Mouse (Mus musculus): ENCODE results near the gene Prss53.
A peak's percentile ranks its signal among the peaks of the same experiment; 100 is the strongest.

Gene Prss53

GRCm38 (mm10) chr7:127890798-127891197, at the start of gene Prss53:
TSS of gene Prss53 (minus strand) at chr7:127890970.
- no peak for DNase-seq

DNA sequence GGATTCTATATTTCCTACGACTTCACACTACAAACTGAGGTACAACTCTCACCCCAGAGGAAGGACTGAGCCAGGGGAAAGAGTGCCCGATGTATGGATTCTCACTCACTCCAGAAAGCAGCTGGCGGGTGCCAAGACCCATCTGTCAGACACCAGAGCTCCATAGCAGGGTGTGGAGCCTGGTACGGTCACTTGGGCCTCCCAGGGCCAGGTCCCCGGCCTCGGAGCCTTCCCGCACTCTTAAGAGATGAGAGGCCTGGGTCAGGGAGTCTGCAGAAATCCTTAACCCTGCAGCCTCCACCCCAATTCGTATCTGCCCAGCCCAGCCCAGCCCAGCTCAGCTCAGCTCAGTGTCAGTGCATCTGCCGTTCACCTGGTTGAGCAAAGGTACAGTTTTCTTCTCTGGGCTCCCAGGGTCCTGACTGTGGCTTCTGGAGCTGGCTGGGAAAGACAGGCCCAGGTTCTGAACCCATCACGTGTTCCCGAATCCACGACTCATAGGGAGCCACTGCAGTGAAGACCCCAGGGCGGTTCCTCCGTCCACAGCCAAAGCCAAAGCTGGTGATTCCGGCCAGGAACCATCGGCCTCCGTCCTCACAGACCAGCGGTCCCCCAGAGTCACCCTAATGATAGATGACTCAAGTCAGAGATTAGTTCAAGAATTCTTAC, 45.6 kb upstream of the Prss53 start:
- DNase-seq: no peak

DNA sequence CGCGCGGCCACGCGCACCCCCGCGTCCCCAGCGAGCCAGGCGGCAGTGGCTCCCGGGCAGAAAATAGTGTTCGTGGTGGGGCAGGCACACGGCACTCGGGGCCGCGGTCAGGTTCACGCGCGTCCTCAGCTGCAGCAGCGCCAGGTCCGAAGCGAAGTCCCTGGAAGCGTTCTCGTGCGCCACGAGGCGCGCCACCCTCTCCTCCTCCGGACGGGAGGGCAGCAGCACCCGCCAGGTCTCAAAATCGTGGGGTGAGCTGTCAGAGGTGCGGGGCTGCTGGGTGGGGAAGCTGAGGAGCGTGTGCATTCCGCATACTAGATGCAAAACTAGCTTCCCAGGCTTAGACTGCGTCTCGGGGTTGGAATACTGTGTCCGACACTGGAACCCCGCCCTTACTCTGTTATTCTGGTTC, 45.0 kb upstream of the Prss53 start:
- DNase-seq: no peak

DNA sequence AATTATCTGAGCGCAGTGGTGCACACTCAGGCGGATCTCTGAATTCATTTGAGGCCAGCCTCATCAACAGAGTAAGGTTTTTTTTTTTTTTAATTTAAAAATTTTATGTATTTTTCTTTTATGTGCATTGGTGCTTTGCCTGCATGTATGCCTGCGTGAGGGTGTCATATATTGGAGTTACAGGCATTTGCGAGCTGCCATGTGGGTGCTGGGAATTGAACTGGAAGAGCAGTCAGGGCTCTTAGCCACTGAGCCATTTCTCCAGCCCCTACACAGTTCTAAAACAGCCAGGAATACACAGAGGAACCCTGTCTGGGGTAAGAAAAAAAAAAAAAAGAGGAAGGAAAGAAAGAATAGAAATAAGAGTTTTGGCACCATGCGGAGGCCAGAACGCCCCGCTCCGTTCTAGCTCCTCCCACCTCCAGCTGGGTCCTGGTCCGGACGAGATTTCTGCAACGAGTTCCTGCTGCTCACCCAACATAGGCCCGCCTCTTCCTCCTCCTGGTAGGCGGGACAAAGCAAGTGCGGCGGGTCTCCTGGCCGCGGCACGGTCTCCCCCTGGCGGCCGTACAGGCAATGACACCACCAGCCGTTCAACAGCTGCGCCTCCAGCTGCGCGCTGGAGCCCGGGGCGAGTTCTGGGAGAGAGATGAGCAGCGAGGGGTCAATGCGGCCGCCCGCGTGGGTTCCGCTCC, 44.4 kb upstream of the Prss53 start:
- DNase-seq: peak; percentile 93

- DNase-seq: no peak
These were observed 43.3 kb upstream of the Prss53 start for GRCm38 (mm10) chr7:127934075-127934474.

DNA sequence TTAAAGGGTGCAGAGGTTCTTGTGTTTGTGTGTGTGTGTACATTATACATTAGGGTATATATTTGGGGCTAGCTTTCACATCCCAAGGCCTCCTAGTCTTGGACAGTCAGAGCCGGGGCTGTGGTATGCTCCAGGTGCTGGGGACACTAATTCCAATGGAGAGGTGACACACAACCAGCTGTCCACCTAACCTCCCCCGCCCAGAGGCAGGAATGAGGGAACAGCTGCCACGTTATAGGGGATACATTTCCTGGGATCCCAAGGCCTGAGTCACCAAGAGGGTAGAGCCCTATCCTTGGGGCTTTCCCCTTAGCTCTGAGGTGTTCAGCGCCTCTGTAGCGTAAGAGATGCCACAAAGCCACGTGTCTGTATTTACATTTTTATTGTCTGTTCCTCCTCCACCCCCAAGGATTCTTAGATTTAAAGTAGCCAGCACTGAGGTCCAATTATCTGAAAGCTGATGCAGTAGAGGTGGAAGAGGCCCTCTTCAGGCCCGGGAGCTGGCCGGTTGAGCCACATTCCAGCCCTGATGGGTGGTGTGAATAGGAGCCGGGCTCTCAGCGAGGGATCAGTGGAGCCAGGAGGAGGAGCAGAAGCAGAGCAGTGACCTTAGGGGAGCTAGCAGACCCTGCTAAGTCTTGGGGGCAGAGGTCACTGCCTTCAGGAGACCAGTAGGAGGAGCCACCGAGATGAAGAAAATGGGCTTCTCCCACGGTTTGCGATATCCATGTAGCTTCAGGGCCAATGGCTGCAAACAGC, 41.7 kb upstream of the Prss53 start:
- no peak for DNase-seq

- no peak for DNase-seq
These were observed 40.8 kb upstream of the Prss53 start for GRCm38 (mm10) chr7:127931351-127932135.

DNA sequence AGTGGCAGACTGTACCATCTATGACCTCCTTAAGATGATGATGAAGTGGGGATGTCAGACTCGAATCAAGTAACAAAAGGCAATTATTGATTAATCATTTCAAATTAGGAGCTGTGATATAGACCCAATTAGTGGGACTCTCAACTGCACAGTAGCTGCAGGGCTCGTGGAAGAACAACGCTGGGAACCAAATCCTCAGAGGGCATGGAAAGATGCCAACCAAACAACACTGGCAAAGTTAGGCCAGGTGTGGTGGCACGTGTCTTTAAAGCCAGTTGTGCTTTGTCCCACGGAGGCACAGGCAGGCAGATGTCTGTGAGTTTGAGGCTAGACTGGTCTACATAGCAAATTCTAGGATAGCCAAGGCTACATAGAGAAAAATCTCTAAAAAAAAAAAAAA, 39.9 kb upstream of the Prss53 start:
- DNase-seq: no peak

DNA sequence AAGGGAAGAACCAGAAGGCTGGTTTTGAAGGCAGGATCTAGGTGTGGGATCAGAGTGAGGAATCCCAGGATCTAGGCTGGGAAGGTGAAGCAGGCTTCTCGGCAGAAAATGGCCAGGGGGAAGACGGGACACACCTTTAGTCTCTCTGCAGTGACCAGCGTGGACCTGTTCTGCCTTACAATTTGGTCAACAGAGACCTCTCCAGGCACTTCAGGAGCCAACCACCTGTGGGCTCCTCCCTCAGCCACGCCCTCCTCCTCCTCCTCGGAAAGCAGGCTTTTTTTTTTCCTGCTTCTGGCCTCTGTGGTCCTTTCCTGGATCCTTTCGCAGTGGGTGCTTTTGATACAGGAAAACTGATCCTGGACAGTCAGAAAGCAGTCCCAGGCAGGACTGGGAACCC, 39.2 kb upstream of the Prss53 start, which contains the start of gene Prss8:
TSS of gene Prss8 (minus strand) at position 182 of the 400 bp plus-strand sequence.
- DNase-seq: no peak

DNA sequence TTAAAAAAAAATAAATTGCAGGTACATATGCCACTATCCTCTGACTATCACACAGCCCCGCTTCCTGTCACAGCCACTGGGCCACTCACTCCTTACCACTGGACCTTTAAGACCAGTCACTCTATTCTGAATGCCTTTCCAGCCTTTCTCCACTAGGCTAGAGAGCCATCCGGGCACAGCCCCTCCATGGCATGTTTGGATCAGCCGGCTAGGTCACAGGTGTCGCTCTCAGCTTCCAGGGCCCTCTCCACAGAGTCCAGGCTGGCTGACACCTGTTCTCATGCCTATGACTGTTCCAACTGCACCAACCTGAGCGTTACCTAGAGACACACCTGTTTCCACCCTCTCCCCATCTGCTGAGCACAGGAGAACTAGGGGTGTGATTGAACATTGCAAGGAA, 37.8 kb upstream of the Prss53 start:
- no peak for DNase-seq

- no peak for DNase-seq
These were observed 37.0 kb upstream of the Prss53 start for GRCm38 (mm10) chr7:127927726-127928125.

- DNase-seq: no peak
These were observed 36.1 kb upstream of the Prss53 start for GRCm38 (mm10) chr7:127926846-127927245.

DNA sequence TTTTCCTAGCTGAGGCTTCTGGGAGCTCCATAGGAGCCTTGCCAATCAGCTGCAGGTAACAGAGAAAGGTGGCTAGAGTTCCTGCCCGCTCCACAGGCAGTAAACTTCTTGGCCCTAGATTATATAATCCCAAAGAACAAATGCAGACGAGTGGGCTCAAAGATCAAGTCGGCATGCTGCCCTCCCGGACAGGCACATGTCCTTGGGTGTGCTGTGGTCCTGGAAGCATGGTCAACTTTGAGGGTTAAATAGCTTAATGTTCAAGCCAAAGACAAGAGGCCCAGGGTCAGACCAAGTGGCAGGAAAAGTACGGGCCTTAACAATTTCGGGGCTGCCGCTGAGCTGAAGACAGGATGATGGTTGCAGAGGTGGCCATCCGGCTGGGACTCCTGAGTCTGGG, 35.3 kb upstream of the Prss53 start:
- DNase-seq: no peak

GRCm38 (mm10) chr7:127925252-127925651, 34.5 kb upstream of the Prss53 start:
- DNase-seq: no peak

GRCm38 (mm10) chr7:127923714-127924113, 32.9 kb upstream of the Prss53 start:
- DNase-seq: no peak

DNA sequence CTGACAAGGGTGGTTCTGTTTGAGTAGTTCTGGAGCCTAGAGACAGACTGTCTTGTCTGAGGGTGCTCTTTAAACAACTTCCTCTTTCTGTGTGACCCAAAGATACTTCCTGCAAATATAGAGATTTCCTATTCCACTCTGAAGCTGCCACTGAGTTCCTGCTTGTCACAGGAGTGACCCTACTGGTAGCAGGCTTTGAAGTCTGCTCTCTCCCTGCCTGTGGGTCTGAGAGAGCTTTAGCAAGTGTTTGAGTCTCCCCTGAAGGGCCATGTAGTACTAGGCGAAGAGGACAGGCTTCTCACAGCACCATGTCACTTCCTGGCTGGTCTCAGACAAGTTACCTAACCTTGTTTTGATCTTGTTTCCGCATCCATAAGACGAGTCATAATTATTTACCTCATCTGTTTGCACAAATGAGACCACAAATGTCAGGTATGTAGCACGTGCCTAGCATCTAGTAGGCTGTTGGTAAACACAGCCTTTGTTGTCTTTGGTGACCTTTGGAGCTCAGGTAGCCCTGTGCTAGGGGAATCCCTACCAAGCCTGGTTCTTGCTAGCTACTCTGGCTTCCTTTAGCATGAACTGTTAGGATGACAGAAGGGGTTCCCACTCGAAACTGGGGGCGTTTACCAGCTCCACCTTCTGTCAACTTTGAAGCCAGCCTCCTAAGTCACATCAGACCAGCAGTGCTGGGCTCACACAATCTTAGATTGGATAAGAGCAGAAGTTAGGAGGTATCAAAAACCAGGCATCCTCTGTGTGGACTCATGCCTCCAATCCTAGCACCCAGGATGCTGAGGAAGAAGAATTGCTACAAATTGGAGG, 31.9 kb upstream of the Prss53 start:
- no peak for DNase-seq

- peak; percentile 32 for DNase-seq
These were observed 30.7 kb upstream of the Prss53 start for GRCm38 (mm10) chr7:127921516-127921915.

GRCm38 (mm10) chr7:127919290-127919689, 28.5 kb upstream of the Prss53 start:
- no peak for DNase-seq

- peak; percentile 52 for DNase-seq
These were observed 27.4 kb upstream of the Prss53 start for GRCm38 (mm10) chr7:127918203-127918602.

GRCm38 (mm10) chr7:127915293-127915692, 24.5 kb upstream of the Prss53 start:
- DNase-seq: no peak

DNA sequence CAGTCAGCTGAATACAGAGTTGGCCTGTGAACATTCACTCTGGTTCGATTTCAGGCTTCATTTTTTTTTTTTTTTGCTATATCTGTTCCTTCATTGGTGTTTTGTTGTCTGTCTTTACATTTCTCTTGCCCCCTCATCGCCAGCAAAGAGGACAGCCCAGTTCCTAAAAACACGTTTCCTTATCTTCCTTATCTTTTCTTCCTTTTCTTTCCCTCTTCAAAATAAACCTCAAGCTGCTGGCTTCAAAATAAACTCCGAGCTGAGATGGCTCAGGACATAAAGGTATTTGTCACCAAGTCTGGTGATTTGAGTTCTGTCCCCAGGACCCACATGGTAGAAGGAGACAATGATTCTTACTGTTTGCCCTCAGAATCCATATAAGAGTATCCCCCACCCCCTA, 22.2 kb upstream of the Prss53 start:
- DNase-seq: no peak
